Mouse (Mus musculus): ENCODE measurements at regions not wholly inside any gene's neighbourhood (a gene's known extent, or its start where the extent isn't known, plus 50 kb on each side); places are given as distances from the start of the nearest gene placed in this dataset.

GRCm38 (mm10) chr1:186236267-186237020 lies 119.3 kb upstream of the Lyplal1 start:
- TF ChIP-seq CTCF (IDR thresholded peaks at IDR 0.05), result no peak
- no peak overlapping the region for H3K27ac ChIP-seq
- no peak overlapping the region for H3K4me3 ChIP-seq
- DNase-seq (ENCODE audit: extremely low spot score in 1 of 2, low spot score in 2 of 2), result no peak
- intact Hi-C loops (cut with DNase I), result no loop called here

GRCm38 (mm10) chr1:186234536-186234935 lies 117.4 kb upstream of the Lyplal1 start:
- H3K27ac ChIP-seq, result no peak overlapping the region
- DNase-seq (ENCODE audit: extremely low spot score in 1 of 2, low spot score in 2 of 2), result no peak
- no peak for TF ChIP-seq CTCF (IDR thresholded peaks at IDR 0.05)
- no peak overlapping the region for H3K4me3 ChIP-seq
- intact Hi-C loops (cut with DNase I), result no loop called here

- H3K27ac ChIP-seq, result no peak overlapping the region
- intact Hi-C loops (cut with DNase I), result no loop called here
- no peak overlapping the region for H3K4me3 ChIP-seq
- TF ChIP-seq CTCF (IDR thresholded peaks at IDR 0.05), result no peak
- DNase-seq (ENCODE audit: extremely low spot score in 1 of 2, low spot score in 2 of 2), result no peak
Observed at GRCm38 (mm10) chr1:186230476-186230875, 113.4 kb upstream of the Lyplal1 start.

GRCm38 (mm10) chr1:186229856-186230255 lies 112.7 kb upstream of the Lyplal1 start:
- intact Hi-C loops (cut with DNase I), result no loop called here
- TF ChIP-seq CTCF (IDR thresholded peaks at IDR 0.05), result no peak; the same call in 1 of the 2 replicates
- DNase-seq (ENCODE audit: extremely low spot score in 1 of 2, low spot score in 2 of 2), result no peak
- H3K4me3 ChIP-seq, result no peak overlapping the region
- H3K27ac ChIP-seq, result no peak overlapping the region

GRCm38 (mm10) chr1:186228396-186228795 lies 111.3 kb upstream of the Lyplal1 start:
- Histone ChIP-seq H3K27ac (no peak overlapping the region), H3K4me3 (no peak overlapping the region)
- DNase-seq (ENCODE audit: extremely low spot score in 1 of 2, low spot score in 2 of 2), result no peak
- TF ChIP-seq CTCF (IDR thresholded peaks at IDR 0.05), result no peak
- intact Hi-C loops (cut with DNase I), result no loop called here

- Histone ChIP-seq H3K4me3 (no peak overlapping the region), H3K27ac (no peak overlapping the region)
- DNase-seq (ENCODE audit: extremely low spot score in 1 of 2, low spot score in 2 of 2), result no peak
- no peak for TF ChIP-seq CTCF (IDR thresholded peaks at IDR 0.05)
- intact Hi-C loops (cut with DNase I), result no loop called here
Observed at GRCm38 (mm10) chr1:186224231-186224630, 107.1 kb upstream of the Lyplal1 start.

GRCm38 (mm10) chr1:186223417-186223816 lies 106.3 kb upstream of the Lyplal1 start:
- no peak overlapping the region for H3K27ac ChIP-seq
- TF ChIP-seq CTCF (IDR thresholded peaks at IDR 0.05), result no peak
- no peak overlapping the region for H3K4me3 ChIP-seq
- intact Hi-C loops (cut with DNase I), result no loop called here
- no peak for DNase-seq (ENCODE audit: extremely low spot score in 1 of 2, low spot score in 2 of 2)

GRCm38 (mm10) chr1:186218995-186219394 lies 101.9 kb upstream of the Lyplal1 start:
- Histone ChIP-seq H3K4me3 (no peak overlapping the region), H3K27ac (no peak overlapping the region)
- TF ChIP-seq CTCF (IDR thresholded peaks at IDR 0.05), result no peak
- DNase-seq (ENCODE audit: extremely low spot score in 1 of 2, low spot score in 2 of 2), result no peak
- intact Hi-C loops (cut with DNase I), result no loop called here

- intact Hi-C loops (cut with DNase I), result no loop called here
- TF ChIP-seq CTCF (IDR thresholded peaks at IDR 0.05), result no peak
- no peak for DNase-seq (ENCODE audit: extremely low spot score in 1 of 2, low spot score in 2 of 2)
Observed at GRCm38 (mm10) chr1:186217198-186217597, 100.1 kb upstream of the Lyplal1 start.

GRCm38 (mm10) chr1:186204151-186204550 lies 87.0 kb upstream of the Lyplal1 start:
- DNase-seq (ENCODE audit: extremely low spot score in 1 of 2, low spot score in 2 of 2), result no peak
- no peak overlapping the region for H3K4me3 ChIP-seq
- no peak overlapping the region for H3K27ac ChIP-seq
- intact Hi-C loops (cut with DNase I), result no loop called here
- no peak for TF ChIP-seq CTCF (IDR thresholded peaks at IDR 0.05)

More at GRCm38 (mm10) chr1:186217198-186217597, 100.1 kb upstream of the Lyplal1 start:
- Histone ChIP-seq H3K4me3 (no peak overlapping the region), H3K27ac (no peak overlapping the region)

GRCm38 (mm10) chr1:186202536-186202935 lies 85.4 kb upstream of the Lyplal1 start:
- no peak for TF ChIP-seq CTCF (IDR thresholded peaks at IDR 0.05)
- intact Hi-C loops (cut with DNase I), result no loop called here
- no peak overlapping the region for H3K27ac ChIP-seq
- H3K4me3 ChIP-seq, result no peak overlapping the region
- DNase-seq (ENCODE audit: extremely low spot score in 1 of 2, low spot score in 2 of 2), result no peak

GRCm38 (mm10) chr1:186198391-186198790 lies 81.3 kb upstream of the Lyplal1 start:
- Histone ChIP-seq H3K4me3 (no peak overlapping the region), H3K27ac (no peak overlapping the region)
- TF ChIP-seq CTCF (IDR thresholded peaks at IDR 0.05), result no peak
- DNase-seq (ENCODE audit: extremely low spot score in 1 of 2, low spot score in 2 of 2), result no peak
- intact Hi-C loops (cut with DNase I), result no loop called here

- intact Hi-C loops (cut with DNase I), result no loop called here
- no peak for DNase-seq (ENCODE audit: extremely low spot score in 1 of 2, low spot score in 2 of 2)
- no peak overlapping the region for H3K4me3 ChIP-seq
Observed at GRCm38 (mm10) chr1:186197057-186197456, 79.9 kb upstream of the Lyplal1 start.

More at GRCm38 (mm10) chr1:186197057-186197456, 79.9 kb upstream of the Lyplal1 start:
- TF ChIP-seq CTCF (IDR thresholded peaks at IDR 0.05), result no peak
- no peak overlapping the region for H3K27ac ChIP-seq
